Mouse (Mus musculus) intestine, embryonic 16.5 days (tissue): ENCODE data around the gene Cfap52. TPM values are rescaled to one million over a fixed set of nuclear protein-coding genes. Genes with fewer than 3 reads are reported as not detected.

ENCODE experiments used
- ATAC-seq: fragments of 200-750 bp; cut with Nextera tagmentation; 2 replicates; pipeline ENCODE4 v1.8.0; 2017; ENCODE audit warnings: moderate TSS enrichment, moderate library complexity
- H3K27ac ChIP-seq: fragments of 300-500 bp; sonication (generic); 2 replicates; pipeline ENCODE4 v1.5.1; 2014; ENCODE audit warnings: mild to moderate bottlenecking, low read length
- H3K27me3 ChIP-seq: fragments of 300-500 bp; sonication (generic); replicated peaks from 2 replicates; pipeline ENCODE4 v1.6.1; 2014; ENCODE audit warnings: low read length, control low read depth, mixed read lengths; ENCODE audit not compliant: control insufficient read depth, insufficient read depth
- H3K36me3 ChIP-seq: fragments of 300-500 bp; sonication (generic); 2 replicates; pipeline ENCODE4 v1.6.1; 2014; ENCODE audit warnings: low read length, control low read depth; ENCODE audit not compliant: control insufficient read depth, insufficient read depth
- H3K4me1 ChIP-seq: fragments of 300-500 bp; sonication (generic); 2 replicates; pipeline ENCODE4 v1.6.1; 2014; ENCODE audit warnings: low read length, control low read depth, mixed read lengths; ENCODE audit not compliant: control insufficient read depth, insufficient read depth
- H3K4me2 ChIP-seq: fragments of 300-500 bp; sonication (generic); 2 replicates; pipeline ENCODE4 v1.6.1; 2014; ENCODE audit warnings: low read depth, low read length, control low read depth
- H3K4me3 ChIP-seq: fragments of 300-500 bp; sonication (generic); 2 replicates; pipeline ENCODE4 v1.5.1; 2014; ENCODE audit warnings: mild to moderate bottlenecking, low read length
- H3K9ac ChIP-seq: fragments of 300-500 bp; sonication (generic); 2 replicates; pipeline ENCODE4 v1.6.1; 2014; ENCODE audit warnings: low read depth, low read length
- H3K9me3 ChIP-seq: fragments of 300-500 bp; sonication (generic); 2 replicates; pipeline ENCODE4 v1.6.1; 2016; ENCODE audit warnings: low read length, control low read depth; ENCODE audit not compliant: control insufficient read depth
- WGBS: fragments of 180-500 bp; shearing (Covaris S2); extraction: QIAGEN DNeasy Blood & Tissue Kit; methylation state at CpG from one replicate; pipeline ENCODE4 v1.1.7; 2014; 5-methylcytosine and 5-hydroxymethylcytosine counted together
- polyA plus RNA-seq: library from polyadenylated mRNA; unstranded; fragments of >200 nt; fragmentation: Nextera tagmentation; extraction: Ambion mirVana; gene quantifications from 2 replicates; pipeline ENCODE4 v1.2.1, GENCODE M21; 2015

Gene Cfap52
- polyA plus RNA-seq, 1 experiment from 2014 or later = 0.57 TPM

DNA sequence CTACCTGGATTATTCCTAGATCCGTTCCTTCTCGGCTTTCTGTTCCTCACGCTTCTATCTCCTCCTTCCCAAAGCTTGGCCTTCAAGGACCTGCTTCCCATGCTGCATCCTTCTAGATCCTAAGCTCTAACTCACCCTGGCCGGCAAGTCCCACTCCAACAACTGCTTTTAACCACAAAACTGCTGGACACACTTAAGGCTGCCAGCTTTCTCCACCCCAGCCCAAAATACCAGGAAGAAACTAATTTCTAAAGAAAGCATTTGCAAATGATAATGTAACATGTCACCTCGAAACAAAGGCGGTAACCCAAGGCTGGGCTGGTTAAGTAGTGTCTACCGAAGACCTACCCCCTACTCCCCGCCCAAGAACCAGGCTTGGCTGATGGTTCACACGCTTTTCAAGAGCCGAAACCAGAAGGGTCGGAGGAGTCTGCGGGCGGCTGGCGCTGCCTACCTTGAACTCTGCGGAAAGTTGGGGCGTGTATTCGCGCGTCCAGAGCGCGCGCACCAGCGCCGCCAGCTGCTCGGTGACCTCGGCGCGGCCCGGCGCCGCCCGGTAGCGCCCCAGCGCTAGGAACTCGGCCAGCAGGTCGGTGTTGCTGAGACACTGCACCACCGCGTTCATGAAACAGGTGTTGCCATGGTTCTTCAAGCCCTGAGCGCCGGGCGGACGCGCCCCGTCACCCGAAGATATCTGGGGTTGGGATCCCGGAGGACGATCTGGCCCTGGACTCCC, 44.2 kb downstream of the Cfap52 start:
- Histone ChIP-seq H3K36me3 (no peaks in the 10 kb centered on the region), H3K4me3 (peak overlapping the region; percentile 79), H3K4me2 (peak overlapping the region; percentile 96), H3K27me3 (0 out of 2 replicates have a peak, but pooled peaks cover 2% of the 10 kb centered on the region), H3K27ac (peak overlapping the region; percentile 98), H3K9ac (peak overlapping the region; percentile 78), H3K4me1 (peaks cover 6% of the 10 kb centered on the region; the same call in 1 of the 2 replicates), H3K9me3 (no peaks in the 10 kb centered on the region)
- WGBS = 3% methylated on average over 47 of the region's 47 CpGs
- ATAC-seq = peak; percentile 34

DNA sequence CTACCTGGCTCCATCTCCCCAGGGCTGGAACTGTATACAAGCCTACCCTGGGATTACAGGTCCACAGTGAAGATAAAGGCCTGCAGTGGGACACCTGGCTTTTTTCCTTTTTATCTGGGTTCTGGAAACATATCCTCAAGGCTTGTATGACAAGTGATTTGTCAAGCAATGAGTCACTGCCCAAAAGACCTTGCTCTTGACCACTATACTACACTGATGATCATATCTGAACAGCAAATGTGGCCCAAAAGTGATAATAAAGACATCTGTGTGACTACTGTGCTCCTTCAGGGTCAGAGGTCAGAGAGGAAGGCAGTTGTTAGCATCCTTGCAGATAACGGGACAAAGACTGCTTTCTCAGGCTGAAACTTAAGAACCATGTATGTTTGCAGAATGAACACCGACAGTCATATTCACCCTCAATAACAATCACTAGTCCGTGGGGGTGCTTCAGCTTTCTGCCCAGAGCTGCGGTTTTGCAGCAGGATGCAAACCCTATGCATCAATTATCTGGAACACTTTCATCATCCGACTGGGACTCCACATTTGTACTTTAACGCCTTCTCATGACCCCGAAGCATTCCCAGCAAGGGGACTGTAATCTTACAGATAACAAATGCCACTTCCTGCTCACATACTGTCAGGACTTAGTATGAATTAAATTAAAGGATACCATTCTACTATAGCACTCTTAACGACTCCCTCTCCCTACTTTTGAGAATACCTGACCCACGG, 45.1 kb downstream of the Cfap52 start:
- WGBS = 39% methylated on average over 9 of the region's 9 CpGs
- H3K4me1 ChIP-seq = no peaks in the 10 kb centered on the region
- H3K9ac ChIP-seq = 0 out of 2 replicates have a peak overlapping the region, but pooled peaks have one; percentile 78
- peak overlapping the region; percentile 96 for H3K4me2 ChIP-seq
- H3K27me3 ChIP-seq = 0 out of 2 replicates have a peak, but pooled peaks cover 2% of the 10 kb centered on the region
- H3K9me3 ChIP-seq = no peaks in the 10 kb centered on the region
- H3K27ac ChIP-seq = no peak overlapping the region
- no peaks in the 10 kb centered on the region for H3K36me3 ChIP-seq
- H3K4me3 ChIP-seq = peak overlapping the region; percentile 79
- no peak for ATAC-seq

DNA sequence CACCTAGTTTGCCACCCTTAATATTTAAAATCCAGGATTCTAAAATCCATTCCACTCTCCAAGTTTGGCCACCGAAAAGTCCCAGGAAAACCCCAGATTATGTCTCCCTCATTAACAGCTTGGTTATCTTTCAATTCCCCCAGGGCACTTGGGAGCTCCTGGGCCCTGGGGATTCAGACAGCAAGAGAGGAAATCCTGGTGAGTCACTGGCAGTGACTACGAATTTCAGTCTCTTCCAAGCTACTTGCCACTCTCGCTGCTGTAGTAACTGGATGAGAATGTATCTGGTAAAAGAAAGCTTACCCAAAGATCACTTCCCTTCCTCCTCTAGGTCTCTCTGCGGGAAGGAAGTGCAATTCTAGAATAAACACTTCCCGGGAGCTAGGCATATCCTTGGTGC, 45.9 kb downstream of the Cfap52 start:
- Histone ChIP-seq H3K9me3 (no peaks in the 10 kb centered on the region), H3K4me3 (no peak overlapping the region), H3K27me3 (0 out of 2 replicates have a peak, but pooled peaks cover 2% of the 10 kb centered on the region), H3K9ac (no peak overlapping the region), H3K36me3 (no peaks in the 10 kb centered on the region), H3K4me1 (0 out of 2 replicates have a peak, but pooled peaks cover 5% of the 10 kb centered on the region), H3K27ac (no peak overlapping the region), H3K4me2 (peak overlapping the region; percentile 96; the same call in 1 of the 2 replicates)
- 58% methylated on average over 5 of the region's 5 CpGs for WGBS
- no peak for ATAC-seq

DNA sequence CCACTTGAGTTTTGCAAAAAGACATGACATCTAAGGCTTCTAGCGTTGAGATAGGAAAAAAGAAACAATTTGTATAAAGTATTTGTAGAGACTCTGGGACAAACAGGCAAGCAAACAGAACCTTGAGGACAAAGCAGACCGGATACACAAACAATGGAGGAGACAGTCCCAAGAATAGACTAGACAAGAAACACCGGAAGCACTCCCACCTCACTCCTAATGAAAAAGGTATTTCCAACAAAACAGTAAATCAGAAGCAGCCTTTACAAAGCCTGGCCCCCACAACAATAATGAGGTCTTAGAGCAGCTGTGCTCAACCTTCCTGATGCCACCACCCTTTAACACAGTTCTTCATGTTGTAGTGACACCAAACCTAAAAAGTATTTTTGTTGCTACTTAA, 48.3 kb downstream of the Cfap52 start:
- ATAC-seq = no peak
- WGBS = 75% methylated on average over 3 of the region's 3 CpGs
- no peak overlapping the region for H3K27ac ChIP-seq

DNA sequence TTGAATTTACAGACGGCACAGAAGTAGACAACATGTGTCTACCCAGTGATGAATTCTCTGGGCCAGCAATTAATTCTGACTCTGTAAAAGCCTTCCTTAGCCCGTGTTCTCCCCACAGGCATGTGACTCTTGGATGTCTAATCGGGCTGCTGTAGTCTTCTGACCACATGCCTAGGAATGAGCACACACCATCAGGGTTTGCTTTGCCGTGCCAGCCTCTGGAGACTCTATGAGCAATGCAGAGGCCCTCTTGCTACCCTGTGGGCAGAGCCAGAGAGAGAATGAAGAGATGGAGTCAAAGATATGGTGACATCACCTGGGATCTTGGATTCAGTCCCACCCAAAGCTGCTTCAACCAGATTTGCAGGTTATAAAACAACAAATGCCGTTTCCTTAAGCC, 54.4 kb downstream of the Cfap52 start:
- no peak overlapping the region for H3K4me3 ChIP-seq
- no peaks in the 10 kb centered on the region; the same call in 1 of the 2 replicates for H3K36me3 ChIP-seq
- H3K9ac ChIP-seq = no peak overlapping the region
- no peak for ATAC-seq
- no peak overlapping the region for H3K27ac ChIP-seq
- H3K27me3 ChIP-seq = no peaks in the 10 kb centered on the region
- no peak overlapping the region for H3K4me2 ChIP-seq
- 83% methylated on average over 5 of the region's 5 CpGs for WGBS
- H3K9me3 ChIP-seq = no peaks in the 10 kb centered on the region
- 0 out of 2 replicates have a peak, but pooled peaks cover 8% of the 10 kb centered on the region for H3K4me1 ChIP-seq

More for the DNA sequence above, 48.3 kb downstream of the Cfap52 start:
- Histone ChIP-seq H3K4me3 (no peak overlapping the region), H3K9ac (no peak overlapping the region), H3K9me3 (no peaks in the 10 kb centered on the region), H3K4me1 (0 out of 2 replicates have a peak, but pooled peaks cover 8% of the 10 kb centered on the region), H3K36me3 (no peaks in the 10 kb centered on the region; the same call in 1 of the 2 replicates), H3K4me2 (no peak overlapping the region), H3K27me3 (0 out of 2 replicates have a peak, but pooled peaks cover 2% of the 10 kb centered on the region)

DNA sequence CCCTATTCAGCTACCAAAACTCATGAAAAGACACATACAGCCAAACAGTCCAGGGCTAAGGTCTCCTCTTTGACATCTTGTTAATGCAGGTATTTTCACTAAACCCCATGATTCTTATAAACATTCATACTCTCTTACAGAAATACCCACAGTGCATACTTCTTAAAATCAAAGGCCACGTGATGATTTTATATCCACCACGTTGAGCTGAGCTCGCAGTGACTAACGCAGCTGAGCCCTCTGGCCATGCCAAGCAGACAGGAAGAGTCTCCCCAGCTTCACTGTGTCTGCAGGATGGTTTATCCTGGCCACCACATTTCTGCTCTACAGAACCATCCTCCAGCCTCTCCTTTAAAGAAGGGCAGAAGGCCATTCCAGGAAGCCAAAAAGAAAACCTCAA, 61.7 kb downstream of the Cfap52 start:
- WGBS = 84% methylated on average over 4 of the region's 4 CpGs
- no peak for ATAC-seq
- H3K27me3 ChIP-seq = no peaks in the 10 kb centered on the region
- H3K9me3 ChIP-seq = no peaks in the 10 kb centered on the region
- H3K27ac ChIP-seq = no peak overlapping the region
- H3K4me1 ChIP-seq = no peaks in the 10 kb centered on the region
- H3K4me2 ChIP-seq = no peak overlapping the region
- H3K4me3 ChIP-seq = no peak overlapping the region
- H3K9ac ChIP-seq = no peak overlapping the region
- H3K36me3 ChIP-seq = no peaks in the 10 kb centered on the region

DNA sequence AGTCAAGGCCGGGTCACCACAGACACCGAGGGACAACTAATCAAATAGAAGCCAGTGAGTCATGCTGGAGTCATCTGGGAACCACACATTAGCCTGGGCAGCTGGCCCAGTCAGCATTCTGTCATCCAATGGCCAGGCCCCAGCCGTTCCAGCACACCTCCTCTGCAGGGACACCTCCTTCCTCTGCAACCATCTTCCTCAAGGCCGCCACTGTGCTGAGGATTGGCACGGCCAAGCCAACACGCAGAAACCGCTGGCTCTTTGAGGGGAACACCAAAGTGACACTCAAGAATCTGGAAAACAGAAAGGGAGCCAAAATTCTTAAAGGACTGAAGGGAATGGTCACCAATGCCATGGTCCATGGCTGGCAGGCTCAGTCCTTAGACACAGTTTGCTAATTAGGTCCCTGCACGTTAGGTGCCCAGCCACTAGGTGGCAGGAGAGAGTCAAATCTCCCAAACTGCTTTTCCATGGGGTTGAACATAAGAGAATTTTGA, 68.3 kb downstream of the Cfap52 start:
- H3K27ac ChIP-seq = no peak overlapping the region
- H3K9me3 ChIP-seq = no peaks in the 10 kb centered on the region
- H3K36me3 ChIP-seq = no peaks in the 10 kb centered on the region
- 41% methylated on average over 8 of the region's 8 CpGs for WGBS
- no peaks in the 10 kb centered on the region for H3K27me3 ChIP-seq
- no peak overlapping the region for H3K4me2 ChIP-seq
- H3K4me1 ChIP-seq = peaks cover 4% of the 10 kb centered on the region
- no peak overlapping the region for H3K9ac ChIP-seq
- no peak overlapping the region for H3K4me3 ChIP-seq
- ATAC-seq = peak; percentile 66

DNA sequence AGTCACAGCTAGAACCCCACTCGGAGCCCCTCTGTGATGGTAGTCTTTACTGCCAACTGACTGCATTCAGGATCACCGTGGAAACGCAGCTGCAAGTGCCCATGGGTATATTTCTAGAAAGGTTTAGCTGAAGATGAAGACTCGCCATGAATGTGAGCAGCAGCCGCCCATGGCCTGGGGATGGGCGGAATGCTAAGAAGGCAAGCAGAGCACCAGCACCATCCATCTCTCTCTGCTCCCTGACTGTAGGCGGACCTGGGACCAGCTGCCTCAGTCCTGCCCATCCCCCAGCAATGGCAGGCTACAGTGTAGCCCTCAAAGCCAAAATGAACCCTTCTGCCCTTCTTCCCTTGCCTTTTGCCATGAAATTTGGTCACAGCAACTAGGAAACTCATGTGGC, 69.8 kb downstream of the Cfap52 start:
- no peak overlapping the region for H3K9ac ChIP-seq
- no peak overlapping the region for H3K27ac ChIP-seq
- H3K4me3 ChIP-seq = no peak overlapping the region
- peaks cover 4% of the 10 kb centered on the region for H3K4me1 ChIP-seq
- no peaks in the 10 kb centered on the region for H3K9me3 ChIP-seq
- H3K27me3 ChIP-seq = no peaks in the 10 kb centered on the region
- H3K36me3 ChIP-seq = no peaks in the 10 kb centered on the region
- no peak overlapping the region for H3K4me2 ChIP-seq
- 76% methylated on average over 7 of the region's 7 CpGs for WGBS
- no peak for ATAC-seq

DNA sequence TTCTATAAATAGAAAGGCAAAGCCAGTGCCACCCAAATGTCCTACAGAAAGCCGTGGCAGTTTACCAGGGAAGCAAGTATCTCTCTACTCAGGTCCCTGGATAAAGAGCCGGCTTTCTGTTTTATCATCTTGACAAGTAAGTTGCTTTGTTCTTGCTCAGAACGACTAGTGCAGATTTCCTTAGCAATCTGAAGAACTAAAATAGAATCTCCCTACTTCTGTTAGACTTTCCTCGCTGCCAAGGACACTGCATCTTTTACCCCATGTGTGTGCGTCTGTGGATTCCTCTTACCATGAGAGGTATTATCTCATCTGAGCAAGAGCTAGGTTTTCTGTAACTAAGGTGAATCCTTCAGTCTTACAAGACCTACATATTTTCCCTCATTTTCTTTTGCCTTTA, 76.9 kb downstream of the Cfap52 start:
- ATAC-seq = no peak
- H3K36me3 ChIP-seq = no peaks in the 10 kb centered on the region
- H3K9ac ChIP-seq = no peak overlapping the region
- no peak overlapping the region for H3K4me3 ChIP-seq
- H3K4me1 ChIP-seq = no peaks in the 10 kb centered on the region
- H3K9me3 ChIP-seq = 0 out of 2 replicates have a peak, but pooled peaks cover 2% of the 10 kb centered on the region
- no peak overlapping the region for H3K4me2 ChIP-seq
- no peaks in the 10 kb centered on the region for H3K27me3 ChIP-seq
- 83% methylated on average over 5 of the region's 5 CpGs for WGBS
- H3K27ac ChIP-seq = no peak overlapping the region
